Mouse (Mus musculus) small intestine, adult 2 months (tissue): Measurements from ENCODE around the gene Tgfbrap1.

ENCODE experiments used
- CTCF ChIP-seq: fragments of 200-500 bp; IDR thresholded peaks from 2 replicates; pipeline ENCODE4 v1.5.1; 2012; ENCODE audit warnings: low read depth, mild to moderate bottlenecking, control low read depth, inconsistent platforms, low read length, moderate library complexity, mixed read lengths; ENCODE audit not compliant: insufficient replicate concordance, insufficient read length; ENCODE audit errors: extremely low read depth
- POLR2A ChIP-seq: fragments of 200-500 bp; IDR thresholded peaks from 2 replicates; pipeline ENCODE4 v1.6.1; 2012; ENCODE audit warnings: low read depth, mild to moderate bottlenecking, control low read depth, inconsistent platforms, low read length, moderate library complexity

- TF ChIP-seq POLR2A (no peak), CTCF (no peak)
These were observed 23.6 kb downstream of the Tgfbrap1 start for GRCm38 (mm10) chr1:43074791-43075190.
